Mouse (Mus musculus) embryonic facial prominence, embryonic 13.5 days (tissue): ENCODE measurements around the gene Prickle4. TPM values are rescaled to one million over a fixed set of nuclear protein-coding genes. Genes with fewer than 3 reads are reported as not detected.

ENCODE experiments used
- ATAC-seq: fragments of 200-750 bp; cut with Nextera tagmentation; 2 replicates; pipeline ENCODE4 v1.8.0; 2017; ENCODE audit warnings: low read depth; ENCODE audit not compliant: insufficient number of reproducible peaks, insufficient read depth, low FRiP score, low TSS enrichment
- H3K27ac ChIP-seq: fragments of 300-500 bp; sonication (generic); 2 replicates; pipeline ENCODE4 v1.5.1; 2015; ENCODE audit warnings: moderate library complexity, mild to moderate bottlenecking, inconsistent platforms
- H3K27me3 ChIP-seq: fragments of 300-500 bp; sonication (generic); 2 replicates; pipeline ENCODE4 v1.6.1; 2015; ENCODE audit warnings: mild to moderate bottlenecking, inconsistent platforms
- H3K36me3 ChIP-seq: fragments of 300-500 bp; sonication (generic); 2 replicates; pipeline ENCODE4 v1.6.1; 2015; ENCODE audit warnings: mild to moderate bottlenecking, inconsistent platforms
- H3K4me1 ChIP-seq: fragments of 300-500 bp; sonication (generic); 2 replicates; pipeline ENCODE4 v1.6.1; 2015; ENCODE audit warnings: inconsistent platforms
- H3K4me2 ChIP-seq: fragments of 300-500 bp; sonication (generic); 2 replicates; pipeline ENCODE4 v1.6.1; 2015; ENCODE audit warnings: moderate library complexity, mild to moderate bottlenecking, inconsistent platforms
- H3K4me3 ChIP-seq: fragments of 300-500 bp; sonication (generic); 2 replicates; pipeline ENCODE4 v1.5.1; 2015; ENCODE audit warnings: mild to moderate bottlenecking, inconsistent platforms
- H3K9ac ChIP-seq: fragments of 300-500 bp; sonication (generic); 2 replicates; pipeline ENCODE4 v1.6.1; 2015; ENCODE audit warnings: mild to moderate bottlenecking, inconsistent platforms
- H3K9me3 ChIP-seq: fragments of 300-500 bp; sonication (generic); 2 replicates; pipeline ENCODE4 v1.6.1; 2016; ENCODE audit warnings: inconsistent platforms
- WGBS: fragments of 180-500 bp; shearing (Covaris S2); methylation state at CpG from one replicate; pipeline ENCODE4 v1.1.7; 2015; ENCODE audit warnings: mixed read lengths; 5-methylcytosine and 5-hydroxymethylcytosine counted together
- polyA plus RNA-seq: library from polyadenylated mRNA; unstranded; fragments of >200 nt; fragmentation: Nextera tagmentation; extraction: Ambion mirVana; gene quantifications from 2 replicates; pipeline ENCODE4 v1.2.1, GENCODE M21; 2015

Prickle4 gene
- 0.60 and 0.91 TPM in 2 replicates for polyA plus RNA-seq

DNA sequence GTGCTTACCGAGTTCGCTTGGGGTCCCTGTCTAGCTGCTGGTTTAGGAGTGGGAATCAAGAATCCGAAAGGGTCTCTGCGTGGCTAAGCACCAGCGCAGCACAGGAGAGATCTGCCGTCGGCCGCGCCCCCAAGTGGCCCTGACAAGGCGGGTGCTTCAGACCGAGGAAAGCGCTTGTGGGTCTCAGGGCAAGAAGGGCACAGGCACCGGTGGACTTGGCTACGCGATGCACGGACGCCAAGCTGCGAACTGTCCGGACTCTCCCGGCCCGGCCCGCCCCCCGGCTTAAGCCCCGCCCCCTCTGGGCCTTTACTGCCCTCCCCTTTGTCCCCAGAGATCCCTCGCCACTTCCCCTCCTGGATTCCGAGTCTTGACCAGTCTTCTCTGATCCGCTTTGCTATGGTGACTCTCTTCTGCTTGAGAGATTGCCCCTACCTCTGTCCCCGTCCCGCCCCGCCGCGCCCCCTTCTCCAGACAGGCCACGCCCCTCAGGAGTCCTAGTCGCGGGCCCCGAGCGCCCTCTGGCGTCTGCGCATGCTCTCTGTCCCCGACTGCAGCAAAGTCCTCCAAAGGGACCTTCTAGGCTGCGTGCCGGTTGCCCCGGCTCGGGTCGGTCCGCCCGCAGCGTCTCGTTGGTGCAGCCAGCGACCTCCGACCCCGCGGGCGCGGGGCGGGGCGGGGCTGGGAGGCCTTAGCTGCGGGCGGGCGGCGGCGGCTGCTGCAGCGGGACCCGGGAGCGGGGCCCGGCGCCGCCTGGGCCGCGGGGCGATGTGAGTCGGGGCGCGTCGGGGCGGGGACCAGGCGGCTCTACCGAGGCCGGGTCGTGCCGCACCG, at the start of gene Prickle4:
Gene Prickle4 (minus strand): TSS at position 234 of the 834 bp plus-strand sequence.
- Histone ChIP-seq H3K27ac (peak within 1 kb of the TSS; percentile 44), H3K9me3 (no peaks in the 10 kb centered on the region), H3K9ac (peak within 1 kb of the TSS; percentile 88), H3K27me3 (peaks cover 13% of the 10 kb centered on the region), H3K4me2 (peak within 1 kb of the TSS; percentile 75), H3K4me3 (peak within 1 kb of the TSS; percentile 68), H3K36me3 (peaks cover 15% of the 10 kb centered on the region), H3K4me1 (peaks cover 22% of the 10 kb centered on the region)
- 1% methylated on average over 59 of the region's 82 CpGs for WGBS
- peak; percentile 92 for ATAC-seq

DNA sequence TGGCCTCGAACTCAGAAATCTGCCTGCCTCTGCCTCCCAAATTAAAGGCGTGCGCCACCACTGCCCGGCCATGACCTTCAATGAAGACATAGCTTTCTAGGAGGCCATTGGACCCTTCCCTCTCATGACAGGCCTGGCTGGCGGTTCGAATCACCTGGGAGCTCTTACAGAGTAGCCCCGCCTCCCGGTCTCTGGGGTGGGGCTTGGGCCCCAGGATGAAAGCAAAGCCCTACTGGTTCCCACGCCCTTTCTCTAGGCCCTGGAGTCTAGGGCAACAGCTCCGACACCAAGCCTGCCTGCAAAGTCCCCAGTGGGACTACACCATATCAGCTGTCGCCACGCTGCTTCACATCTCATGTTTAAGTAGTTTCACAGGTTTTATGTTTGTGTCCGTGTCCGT, 49.5 kb upstream of the Prickle4 start:
- no peak for ATAC-seq
- no peak overlapping the region for H3K9ac ChIP-seq
- peaks cover 16% of the 10 kb centered on the region for H3K4me1 ChIP-seq
- H3K27ac ChIP-seq, result no peak overlapping the region
- no peaks in the 10 kb centered on the region for H3K36me3 ChIP-seq
- H3K4me3 ChIP-seq, result no peak overlapping the region
- peaks cover 7% of the 10 kb centered on the region for H3K27me3 ChIP-seq
- H3K4me2 ChIP-seq, result no peak overlapping the region
- H3K9me3 ChIP-seq, result no peaks in the 10 kb centered on the region
- WGBS, result 91% methylated on average over 14 of the region's 14 CpGs

GRCm38 (mm10) chr17:47742991-47743734, 48.6 kb upstream of the Prickle4 start:
- Histone ChIP-seq H3K4me3 (no peak overlapping the region), H3K9ac (no peak overlapping the region), H3K4me2 (no peak overlapping the region), H3K4me1 (peaks cover 17% of the 10 kb centered on the region), H3K9me3 (no peaks in the 10 kb centered on the region), H3K36me3 (no peaks in the 10 kb centered on the region), H3K27ac (no peak overlapping the region), H3K27me3 (peaks cover 16% of the 10 kb centered on the region)
- 43% methylated on average over 16 of the region's 16 CpGs for WGBS
- no peak for ATAC-seq

DNA sequence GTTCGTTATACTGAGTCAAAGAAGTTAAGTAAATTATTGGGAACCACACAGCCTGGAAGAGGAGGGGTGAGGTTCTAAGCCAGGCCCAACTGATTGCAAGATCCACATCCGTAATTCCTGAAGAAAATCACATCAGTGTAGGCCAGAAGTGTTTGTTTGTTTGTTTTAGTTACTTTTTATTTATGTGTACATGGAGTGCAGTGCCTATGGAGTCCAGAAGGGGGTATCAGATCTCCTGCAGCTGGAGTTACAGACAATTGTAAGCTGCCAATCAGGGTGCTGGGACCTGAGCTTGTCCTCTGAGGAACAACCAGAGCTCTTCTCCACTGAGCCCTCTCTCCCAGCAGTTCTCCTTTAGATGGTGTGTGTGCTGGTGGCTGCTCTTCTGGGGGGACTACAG, 45.6 kb upstream of the Prickle4 start:
- no peaks in the 10 kb centered on the region for H3K36me3 ChIP-seq
- H3K27ac ChIP-seq, result no peak overlapping the region
- 65% methylated on average over 2 of the region's 2 CpGs for WGBS
- H3K4me1 ChIP-seq, result peaks cover 17% of the 10 kb centered on the region
- no peak overlapping the region for H3K4me3 ChIP-seq
- ATAC-seq, result no peak
- H3K4me2 ChIP-seq, result no peak overlapping the region
- H3K27me3 ChIP-seq, result peaks cover 21% of the 10 kb centered on the region
- H3K9ac ChIP-seq, result no peak overlapping the region
- no peaks in the 10 kb centered on the region for H3K9me3 ChIP-seq

DNA sequence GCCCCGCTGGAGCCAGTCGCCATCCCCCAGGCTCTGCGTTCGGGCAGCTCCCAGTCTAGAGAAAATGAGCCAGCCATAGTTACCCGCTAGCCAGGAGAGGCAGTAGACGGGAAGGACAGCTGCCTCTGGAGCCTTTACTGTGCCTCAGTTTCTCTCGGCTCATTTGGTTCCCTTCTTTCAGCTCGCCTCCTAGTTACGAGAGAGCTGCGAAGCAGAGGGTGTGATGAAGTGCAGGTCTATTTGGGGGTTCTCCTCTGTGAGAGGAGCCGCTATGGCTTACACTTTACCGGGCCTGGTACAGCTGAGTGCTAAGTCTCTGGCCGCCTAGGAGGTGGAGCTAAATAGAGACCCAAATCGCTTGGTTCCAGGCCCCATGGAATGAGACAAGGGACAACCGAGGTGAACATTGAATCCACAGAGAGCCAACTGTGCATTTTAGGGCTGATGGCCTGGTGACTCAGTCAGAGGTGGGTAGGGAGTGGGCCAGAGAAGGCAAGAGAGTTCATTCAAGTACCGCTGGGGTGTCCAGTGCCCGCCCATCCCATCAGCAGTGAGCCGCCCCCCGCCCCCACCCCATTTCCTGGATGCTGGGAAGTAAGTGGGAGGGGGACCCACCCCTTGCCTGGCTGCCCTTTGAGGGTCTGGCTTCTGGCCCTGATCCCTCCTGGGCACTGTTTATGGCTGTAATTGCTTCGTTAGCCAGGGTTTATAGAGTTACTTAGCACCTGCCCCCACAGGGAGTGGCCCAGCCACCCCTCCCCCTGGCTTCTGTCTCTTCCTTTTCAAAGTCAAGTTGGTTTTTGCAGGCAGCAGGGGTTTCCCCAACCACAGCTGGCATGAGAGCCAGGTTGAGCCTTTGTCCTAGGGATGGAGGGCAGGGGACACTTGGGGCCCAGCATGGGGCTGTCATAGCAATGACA, 44.6 kb upstream of the Prickle4 start:
- Histone ChIP-seq H3K4me2 (peak overlapping the region; percentile 98), H3K4me3 (peak overlapping the region; percentile 73), H3K36me3 (no peaks in the 10 kb centered on the region), H3K27me3 (peaks cover 21% of the 10 kb centered on the region), H3K9ac (peak overlapping the region; percentile 77), H3K27ac (peak overlapping the region; percentile 69; the same call in 1 of the 2 replicates), H3K4me1 (peaks cover 17% of the 10 kb centered on the region), H3K9me3 (no peaks in the 10 kb centered on the region)
- WGBS, result 4% methylated on average over 20 of the region's 20 CpGs
- no peak for ATAC-seq

DNA sequence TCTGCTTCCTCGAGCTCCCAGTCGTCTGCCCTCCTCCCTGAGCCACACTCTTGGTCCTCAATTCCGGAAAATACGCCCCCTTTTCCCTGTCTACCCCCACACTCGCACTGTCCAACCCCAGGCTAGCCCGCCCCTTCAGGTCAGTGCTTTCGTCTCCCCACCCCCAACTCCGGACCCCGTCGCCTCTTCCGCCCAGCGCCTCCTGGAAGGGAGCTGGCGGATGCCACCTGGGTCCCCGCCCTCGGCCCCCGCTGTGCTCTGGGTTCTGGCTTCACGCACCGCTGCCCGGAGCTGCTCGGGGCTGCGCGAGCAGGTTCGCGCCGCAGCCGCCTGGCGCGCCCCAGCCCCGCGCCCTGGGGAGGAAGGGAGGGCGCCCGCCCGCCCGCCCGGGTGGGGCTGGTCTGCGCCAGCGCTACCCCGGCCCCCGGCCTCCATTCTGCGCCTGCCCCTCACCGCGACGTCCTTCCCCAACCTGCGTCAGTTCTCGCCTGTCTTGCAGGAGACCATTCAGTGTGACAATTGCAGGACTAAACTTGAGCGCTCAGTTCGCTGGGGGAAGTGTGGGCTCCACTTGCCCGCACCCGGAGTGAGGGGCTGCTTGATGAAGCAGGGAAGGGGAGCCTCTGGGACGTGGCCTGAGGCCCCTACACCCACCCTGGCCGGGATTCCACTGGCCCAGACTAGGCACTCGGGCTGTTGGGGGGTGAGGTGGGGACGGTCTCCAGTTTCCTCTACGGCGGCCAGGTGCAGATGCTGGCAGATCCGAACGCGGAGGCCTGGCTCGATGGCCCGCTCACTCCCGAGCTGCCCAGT, 43.7 kb upstream of the Prickle4 start:
- ATAC-seq, result peak; percentile 52
- H3K27ac ChIP-seq, result peak overlapping the region; percentile 69
- peaks cover 21% of the 10 kb centered on the region for H3K27me3 ChIP-seq
- no peaks in the 10 kb centered on the region for H3K36me3 ChIP-seq
- peak overlapping the region; percentile 98 for H3K4me2 ChIP-seq
- peaks cover 17% of the 10 kb centered on the region for H3K4me1 ChIP-seq
- no peaks in the 10 kb centered on the region for H3K9me3 ChIP-seq
- H3K9ac ChIP-seq, result peak overlapping the region; percentile 77
- peak overlapping the region; percentile 73 for H3K4me3 ChIP-seq
- under 1% methylated on average over 61 of the region's 61 CpGs for WGBS

- Histone ChIP-seq H3K9ac (peak overlapping the region; percentile 77), H3K27me3 (peaks cover 21% of the 10 kb centered on the region), H3K27ac (peak overlapping the region; percentile 69), H3K4me1 (peaks cover 17% of the 10 kb centered on the region), H3K9me3 (no peaks in the 10 kb centered on the region), H3K36me3 (no peaks in the 10 kb centered on the region), H3K4me3 (peak overlapping the region; percentile 73), H3K4me2 (peak overlapping the region; percentile 98)
- WGBS, result under 1% methylated on average over 52 of the region's 60 CpGs
- ATAC-seq, result peak; percentile 79
Observed at GRCm38 (mm10) chr17:47737271-47738065, 42.9 kb upstream of the Prickle4 start.

DNA sequence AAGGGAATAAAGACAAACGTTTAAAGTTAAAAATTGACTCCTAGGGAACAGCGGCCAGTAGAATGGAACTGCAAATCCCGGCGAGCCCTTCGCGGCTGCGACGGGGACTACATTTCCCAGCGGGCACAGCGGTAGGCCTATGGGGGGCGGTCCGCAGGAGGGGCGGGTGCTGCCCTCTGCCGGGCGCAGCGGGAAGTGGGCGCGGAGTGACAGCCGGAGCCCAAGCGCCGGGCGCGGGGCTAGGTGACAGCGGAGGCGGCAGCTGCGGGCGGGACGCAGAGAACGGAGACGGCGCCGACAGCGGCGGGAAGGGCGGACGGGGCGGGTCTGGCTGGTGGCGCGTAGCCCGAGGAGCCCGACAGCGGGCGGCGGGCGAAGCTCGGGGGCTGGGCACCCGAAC, 42.3 kb upstream of the Prickle4 start, which contains the start of gene Tfeb:
Gene Tfeb (plus strand): TSS at position 175 of the 400 bp plus-strand sequence.
- ATAC-seq, result peak; percentile 73
- Histone ChIP-seq H3K9ac (peak within 1 kb of the TSS; percentile 77), H3K4me2 (peak within 1 kb of the TSS; percentile 98), H3K4me1 (peaks cover 17% of the 10 kb centered on the region), H3K36me3 (no peaks in the 10 kb centered on the region), H3K27ac (peak within 1 kb of the TSS; percentile 69), H3K4me3 (peak within 1 kb of the TSS; percentile 73), H3K9me3 (no peaks in the 10 kb centered on the region), H3K27me3 (peaks cover 21% of the 10 kb centered on the region)
- WGBS, result under 1% methylated on average over 47 of the region's 47 CpGs

GRCm38 (mm10) chr17:47735553-47736100, 41.1 kb upstream of the Prickle4 start:
- Histone ChIP-seq H3K27me3 (peaks cover 21% of the 10 kb centered on the region), H3K4me1 (peaks cover 17% of the 10 kb centered on the region), H3K36me3 (no peaks in the 10 kb centered on the region), H3K4me3 (no peak overlapping the region), H3K9ac (no peak overlapping the region), H3K4me2 (no peak overlapping the region), H3K9me3 (no peaks in the 10 kb centered on the region), H3K27ac (no peak overlapping the region)
- 71% methylated on average over 14 of the region's 14 CpGs for WGBS
- ATAC-seq, result no peak
